Mouse (Mus musculus): ENCODE data around the gene Ecpas. TPM values are rescaled to one million over a fixed set of nuclear protein-coding genes. Genes with fewer than 3 reads are reported as not detected.

Ecpas gene
- polyA plus RNA-seq, 1 experiment = 10.4 TPM

GRCm38 (mm10) chr4:58867242-58867641 lies 45.3 kb downstream of the Ecpas start:
- no peak overlapping the region for H3K27ac ChIP-seq (ENCODE audit: insufficient read depth, low read depth, low read length)
- WGBS = 84% methylated on average over 6 of the region's 6 CpGs
- no peak overlapping the region for H3K4me3 ChIP-seq (ENCODE audit: insufficient read depth, low read depth, low read length)
- no peaks in the 10 kb centered on the region for H3K4me1 ChIP-seq (ENCODE audit: control insufficient read depth, insufficient read depth, low read length)
- TF ChIP-seq POLR2A (IDR thresholded peaks at IDR 0.05; ENCODE audit: low read depth, low read length) (no peak), CTCF (conservative IDR thresholded peaks at IDR 0.05; ENCODE audit: insufficient read depth, insufficient read length, low read depth, low read length) (no peak)
- H3K36me3 ChIP-seq (ENCODE audit: control insufficient read depth, insufficient read depth, low read length) = 0 out of 2 replicates have a peak, but pooled peaks cover 1% of the 10 kb centered on the region
- peak; percentile 34 for DNase-seq
- H3K27me3 ChIP-seq (replicated peaks; ENCODE audit: control insufficient read depth, insufficient read depth, low read length) = no peaks in the 10 kb centered on the region

- Histone ChIP-seq H3K36me3 (ENCODE audit: control insufficient read depth, insufficient read depth, low read length) (peaks cover 2% of the 10 kb centered on the region), H3K27me3 (replicated peaks; ENCODE audit: control insufficient read depth, insufficient read depth, low read length) (no peaks in the 10 kb centered on the region), H3K4me1 (ENCODE audit: control insufficient read depth, insufficient read depth, low read length) (no peaks in the 10 kb centered on the region), H3K4me3 (ENCODE audit: insufficient read depth, low read depth, low read length) (no peak overlapping the region), H3K27ac (ENCODE audit: insufficient read depth, low read depth, low read length) (no peak overlapping the region)
- TF ChIP-seq POLR2A (IDR thresholded peaks at IDR 0.05; ENCODE audit: low read depth, low read length) (no peak), CTCF (conservative IDR thresholded peaks at IDR 0.05; ENCODE audit: insufficient read depth, insufficient read length, low read depth, low read length) (no peak)
- DNase-seq = no peak
- WGBS = 94% methylated on average over 3 of the region's 3 CpGs
Measured at GRCm38 (mm10) chr4:58832908-58833307, 79.6 kb downstream of the Ecpas start.

- H3K36me3 ChIP-seq (ENCODE audit: control insufficient read depth, insufficient read depth, low read length) = peaks cover 5% of the 10 kb centered on the region
- DNase-seq = peak; percentile 10
- TF ChIP-seq CTCF (conservative IDR thresholded peaks at IDR 0.05; ENCODE audit: insufficient read depth, insufficient read length, low read depth, low read length) (no peak), POLR2A (IDR thresholded peaks at IDR 0.05; ENCODE audit: low read depth, low read length) (no peak)
Measured at GRCm38 (mm10) chr4:58825921-58826320, 86.6 kb downstream of the Ecpas start.

GRCm38 (mm10) chr4:58787616-58788015 lies 124.9 kb downstream of the Ecpas start, which contains the start of gene Olfr267:
Gene Olfr267, minus strand, starts transcription at chr4:58787716.
- TF ChIP-seq CTCF (conservative IDR thresholded peaks at IDR 0.05; ENCODE audit: insufficient read depth, insufficient read length, low read depth, low read length) (no peak), POLR2A (IDR thresholded peaks at IDR 0.05; ENCODE audit: low read depth, low read length) (no peak)

More at GRCm38 (mm10) chr4:58825921-58826320, 86.6 kb downstream of the Ecpas start:
- Histone ChIP-seq H3K27me3 (replicated peaks; ENCODE audit: control insufficient read depth, insufficient read depth, low read length) (no peaks in the 10 kb centered on the region), H3K4me3 (ENCODE audit: insufficient read depth, low read depth, low read length) (no peak overlapping the region), H3K27ac (ENCODE audit: insufficient read depth, low read depth, low read length) (no peak overlapping the region), H3K4me1 (ENCODE audit: control insufficient read depth, insufficient read depth, low read length) (no peaks in the 10 kb centered on the region)
- 65% methylated on average over 4 of the region's 4 CpGs for WGBS

GRCm38 (mm10) chr4:58786659-58787058 lies 125.9 kb downstream of the Ecpas start:
- no peaks in the 10 kb centered on the region for H3K36me3 ChIP-seq (ENCODE audit: control insufficient read depth, insufficient read depth, low read length)
- TF ChIP-seq POLR2A (IDR thresholded peaks at IDR 0.05; ENCODE audit: low read depth, low read length) (no peak), CTCF (conservative IDR thresholded peaks at IDR 0.05; ENCODE audit: insufficient read depth, insufficient read length, low read depth, low read length) (no peak)
- 81% methylated on average over 3 of the region's 3 CpGs for WGBS
- no peak overlapping the region for H3K4me3 ChIP-seq (ENCODE audit: insufficient read depth, low read depth, low read length)
- H3K27ac ChIP-seq (ENCODE audit: insufficient read depth, low read depth, low read length) = no peak overlapping the region
- DNase-seq = no peak
- no peaks in the 10 kb centered on the region for H3K27me3 ChIP-seq (replicated peaks; ENCODE audit: control insufficient read depth, insufficient read depth, low read length)
- no peaks in the 10 kb centered on the region for H3K4me1 ChIP-seq (ENCODE audit: control insufficient read depth, insufficient read depth, low read length)

More at GRCm38 (mm10) chr4:58787616-58788015, 124.9 kb downstream of the Ecpas start, which contains the start of gene Olfr267:
- H3K27ac ChIP-seq (ENCODE audit: insufficient read depth, low read depth, low read length) = no peak within 1 kb of the TSS
- H3K4me3 ChIP-seq (ENCODE audit: insufficient read depth, low read depth, low read length) = no peak within 1 kb of the TSS
- H3K4me1 ChIP-seq (ENCODE audit: control insufficient read depth, insufficient read depth, low read length) = no peaks in the 10 kb centered on the region
- no peaks in the 10 kb centered on the region for H3K36me3 ChIP-seq (ENCODE audit: control insufficient read depth, insufficient read depth, low read length)
- no peaks in the 10 kb centered on the region for H3K27me3 ChIP-seq (replicated peaks; ENCODE audit: control insufficient read depth, insufficient read depth, low read length)
- no peak for DNase-seq

GRCm38 (mm10) chr4:58763417-58763816 lies 149.1 kb downstream of the Ecpas start:
- Histone ChIP-seq H3K27me3 (replicated peaks; ENCODE audit: control insufficient read depth, insufficient read depth, low read length) (no peaks in the 10 kb centered on the region), H3K36me3 (ENCODE audit: control insufficient read depth, insufficient read depth, low read length) (no peaks in the 10 kb centered on the region), H3K27ac (ENCODE audit: insufficient read depth, low read depth, low read length) (no peak overlapping the region), H3K4me3 (ENCODE audit: insufficient read depth, low read depth, low read length) (no peak overlapping the region), H3K4me1 (ENCODE audit: control insufficient read depth, insufficient read depth, low read length) (no peaks in the 10 kb centered on the region)
- WGBS = 69% methylated on average over 3 of the region's 3 CpGs
- DNase-seq = no peak
- TF ChIP-seq POLR2A (IDR thresholded peaks at IDR 0.05; ENCODE audit: low read depth, low read length) = no peak
- no peak for TF ChIP-seq CTCF (conservative IDR thresholded peaks at IDR 0.05; ENCODE audit: insufficient read depth, insufficient read length, low read depth, low read length)

GRCm38 (mm10) chr4:58749510-58749909 lies 163.0 kb downstream of the Ecpas start:
- DNase-seq = peak; percentile 35
- TF ChIP-seq CTCF (conservative IDR thresholded peaks at IDR 0.05; ENCODE audit: insufficient read depth, insufficient read length, low read depth, low read length) (no peak), POLR2A (IDR thresholded peaks at IDR 0.05; ENCODE audit: low read depth, low read length) (no peak)
- Histone ChIP-seq H3K27ac (ENCODE audit: insufficient read depth, low read depth, low read length) (no peak overlapping the region), H3K4me1 (ENCODE audit: control insufficient read depth, insufficient read depth, low read length) (0 out of 2 replicates have a peak, but pooled peaks cover 2% of the 10 kb centered on the region), H3K27me3 (replicated peaks; ENCODE audit: control insufficient read depth, insufficient read depth, low read length) (no peaks in the 10 kb centered on the region), H3K36me3 (ENCODE audit: control insufficient read depth, insufficient read depth, low read length) (no peaks in the 10 kb centered on the region), H3K4me3 (ENCODE audit: insufficient read depth, low read depth, low read length) (no peak overlapping the region)
- WGBS = 41% methylated on average over 2 of the region's 2 CpGs

All from kidney, adult 2 months (tissue).